Mouse (Mus musculus) testis, adult 2 months (tissue): Measurements from ENCODE around the gene Plxdc2.

Experiments used
- CTCF ChIP-seq: fragments of 200-500 bp; IDR thresholded peaks from 2 replicates; pipeline ENCODE4 v1.5.1; 2012; ENCODE audit warnings: low read depth, mild to moderate bottlenecking, inconsistent platforms, low read length, moderate library complexity; ENCODE audit not compliant: control insufficient read depth, insufficient read depth, insufficient replicate concordance
- POLR2A ChIP-seq: fragments of 200-500 bp; IDR thresholded peaks from 2 replicates; pipeline ENCODE4 v1.6.1; 2012; ENCODE audit warnings: low read depth, mild to moderate bottlenecking, inconsistent platforms, low read length, moderate library complexity; ENCODE audit not compliant: control insufficient read depth

GRCm38 (mm10) chr2:16532244-16532643 lies 176.1 kb downstream of the Plxdc2 start:
- no peak for TF ChIP-seq CTCF
- no peak for TF ChIP-seq POLR2A
